Mouse (Mus musculus) yolk sac, embryonic 10.5 days (tissue): Measurements from ENCODE around the gene Rsad2.
"Not testable (repeated sequence)": the region's sequence is repeated elsewhere in the genome, so short reads cannot be mapped to it uniquely, and the experiment has no call there.

ENCODE experiments used
- DNase-seq: peaks from one replicate; pipeline ENCODE4 v3.0.0-alpha.2; 2017; ENCODE audit warnings: low spot score

The Rsad2 gene

GRCm38 (mm10) chr12:26456028-26456698 lies at the start of gene Rsad2:
Gene Rsad2 (minus strand): TSS chr12:26456452.
- peak; percentile 81 for DNase-seq

- no peak for DNase-seq
These were observed 44.8 kb upstream of the Rsad2 start for GRCm38 (mm10) chr12:26501042-26501441.

DNA sequence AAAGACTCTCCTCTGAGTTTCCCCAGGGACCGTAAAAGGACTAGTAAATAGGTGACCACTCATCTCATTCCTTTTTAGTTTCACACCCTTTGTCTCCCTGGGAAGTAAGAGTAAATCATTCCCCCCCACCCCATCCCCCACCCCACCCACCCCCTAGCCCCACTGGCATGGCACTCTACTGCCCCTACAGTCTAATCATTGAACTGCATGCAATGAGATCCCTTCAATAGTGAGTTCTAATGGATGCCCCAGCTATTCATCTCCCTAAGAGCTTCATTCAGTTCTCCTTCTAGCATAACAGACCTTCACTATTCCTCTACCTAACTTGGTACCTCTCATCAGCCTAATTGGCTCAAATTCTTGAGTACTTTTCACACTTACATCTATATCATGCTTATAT lies 33.7 kb upstream of the Rsad2 start:
- DNase-seq = no peak

- DNase-seq = no peak
These were observed 32.5 kb upstream of the Rsad2 start for GRCm38 (mm10) chr12:26488617-26489274.

- DNase-seq = peak; percentile 2
These were observed 31.8 kb upstream of the Rsad2 start for GRCm38 (mm10) chr12:26487874-26488616.

DNA sequence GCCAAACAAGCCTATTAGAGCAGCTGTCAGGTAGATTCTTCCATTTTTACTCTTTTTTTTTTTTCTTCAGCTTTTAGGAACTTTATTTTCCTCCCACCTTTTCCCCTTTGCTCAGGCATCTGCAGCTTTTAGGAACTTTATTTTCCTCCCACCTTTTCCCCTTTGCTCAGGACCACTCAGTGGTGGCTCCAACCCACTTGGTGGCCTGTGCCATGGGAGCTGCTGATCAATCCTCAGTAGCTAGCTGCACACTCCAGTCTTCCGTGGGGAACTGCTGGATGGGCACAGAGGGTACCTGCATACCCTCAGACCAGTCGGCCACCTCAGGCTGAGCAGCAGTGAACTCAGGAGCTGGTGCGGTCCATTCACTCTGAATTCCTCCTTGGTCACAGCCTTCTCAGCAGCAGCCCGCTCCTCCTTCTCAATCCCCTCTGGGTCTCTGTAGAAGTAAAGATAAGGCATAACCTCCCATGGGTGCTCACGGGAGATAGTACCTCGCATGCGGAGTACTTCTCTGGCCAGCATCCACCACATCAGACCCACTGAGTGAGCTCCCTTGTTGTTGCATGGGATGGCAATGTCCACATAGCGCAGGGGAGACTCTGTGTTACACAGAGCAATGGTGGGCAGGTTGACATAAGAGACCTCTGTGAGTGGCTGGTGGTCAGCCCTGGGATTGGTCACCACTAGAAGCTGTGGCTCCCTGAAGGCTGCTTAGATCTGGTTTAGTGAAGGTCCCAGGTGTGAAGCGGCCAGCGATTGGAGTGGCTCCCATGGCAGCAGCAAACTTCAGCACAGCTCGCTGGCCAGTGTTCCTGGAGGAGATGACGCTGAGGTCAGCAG lies 29.7 kb upstream of the Rsad2 start:
- DNase-seq = not testable (repeated sequence)

DNA sequence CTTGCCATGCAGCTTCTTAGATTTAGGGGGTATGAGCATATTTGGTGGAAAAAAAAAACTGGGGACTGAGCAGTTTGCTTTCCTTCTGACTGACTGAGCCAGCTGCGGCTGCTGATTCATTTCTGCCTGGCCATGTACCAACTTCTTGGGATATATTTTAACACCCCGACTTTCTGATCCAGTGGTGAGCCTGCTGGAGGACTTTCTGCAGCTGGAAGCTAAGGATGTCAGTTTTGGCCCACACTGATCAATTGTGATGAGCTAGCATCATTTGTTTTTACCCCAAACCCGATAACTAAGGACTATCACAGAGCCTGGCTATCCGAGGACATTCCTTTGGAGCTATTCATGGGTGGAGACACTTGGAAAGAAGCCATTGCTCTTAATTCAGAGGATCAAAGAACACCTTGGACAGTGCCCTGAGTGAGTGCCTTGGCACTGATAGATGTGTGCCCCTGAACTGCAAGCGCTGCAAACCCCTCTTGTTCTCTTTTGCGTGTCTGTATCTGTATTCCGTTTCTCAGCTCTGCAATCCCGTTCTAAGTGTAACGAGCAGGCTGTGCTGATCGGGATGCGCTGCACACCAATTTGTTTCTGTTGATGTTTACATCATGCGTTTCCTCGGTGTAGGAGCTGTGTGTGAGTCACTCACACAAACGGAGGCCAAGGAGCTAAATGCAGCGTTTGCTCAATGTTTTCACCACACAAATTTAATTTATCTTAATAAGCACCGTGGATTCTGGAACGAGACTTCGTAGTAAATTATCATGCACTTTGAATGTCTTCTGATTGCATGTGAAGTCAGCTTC lies 22.1 kb upstream of the Rsad2 start:
- DNase-seq = no peak

DNA sequence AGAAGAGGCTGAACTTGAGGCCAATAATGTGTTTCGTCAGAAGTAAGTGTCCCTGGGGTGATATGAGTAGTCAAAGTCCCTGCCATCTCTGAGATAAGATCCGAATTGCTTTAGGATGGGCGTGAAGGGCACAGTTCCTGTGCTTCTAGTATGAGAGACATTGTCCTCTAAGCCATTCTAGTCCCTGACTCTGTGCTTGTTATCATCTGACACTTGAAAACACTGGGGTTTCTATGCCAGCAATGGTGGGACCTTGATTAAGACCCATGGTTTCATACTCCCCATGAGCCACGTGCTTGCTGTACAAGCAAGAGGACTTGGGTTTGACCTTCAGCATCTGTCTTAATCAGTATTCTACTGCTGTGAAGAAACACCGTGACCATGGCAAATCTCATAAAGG lies 20.9 kb upstream of the Rsad2 start:
- DNase-seq = no peak

DNA sequence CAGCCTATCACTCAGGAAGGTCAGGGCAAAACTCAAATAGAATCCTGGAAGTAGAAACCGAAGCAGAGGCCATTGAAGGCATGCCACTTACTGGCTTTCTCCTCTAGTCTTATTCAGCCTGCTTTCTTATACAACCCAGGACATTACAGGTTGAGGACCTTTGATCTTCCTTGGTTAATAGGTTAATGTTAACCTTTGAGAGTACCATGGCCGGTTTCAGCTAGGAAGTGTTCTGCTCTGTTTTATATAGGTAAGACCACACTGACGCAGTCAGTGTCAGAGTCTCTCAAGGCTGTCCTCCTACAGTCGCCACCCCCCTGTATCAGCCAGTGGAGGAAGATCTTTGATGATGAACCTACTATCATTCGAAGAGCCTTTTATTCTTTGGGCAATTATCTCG lies 17.5 kb upstream of the Rsad2 start:
- peak; percentile 21 for DNase-seq

DNA sequence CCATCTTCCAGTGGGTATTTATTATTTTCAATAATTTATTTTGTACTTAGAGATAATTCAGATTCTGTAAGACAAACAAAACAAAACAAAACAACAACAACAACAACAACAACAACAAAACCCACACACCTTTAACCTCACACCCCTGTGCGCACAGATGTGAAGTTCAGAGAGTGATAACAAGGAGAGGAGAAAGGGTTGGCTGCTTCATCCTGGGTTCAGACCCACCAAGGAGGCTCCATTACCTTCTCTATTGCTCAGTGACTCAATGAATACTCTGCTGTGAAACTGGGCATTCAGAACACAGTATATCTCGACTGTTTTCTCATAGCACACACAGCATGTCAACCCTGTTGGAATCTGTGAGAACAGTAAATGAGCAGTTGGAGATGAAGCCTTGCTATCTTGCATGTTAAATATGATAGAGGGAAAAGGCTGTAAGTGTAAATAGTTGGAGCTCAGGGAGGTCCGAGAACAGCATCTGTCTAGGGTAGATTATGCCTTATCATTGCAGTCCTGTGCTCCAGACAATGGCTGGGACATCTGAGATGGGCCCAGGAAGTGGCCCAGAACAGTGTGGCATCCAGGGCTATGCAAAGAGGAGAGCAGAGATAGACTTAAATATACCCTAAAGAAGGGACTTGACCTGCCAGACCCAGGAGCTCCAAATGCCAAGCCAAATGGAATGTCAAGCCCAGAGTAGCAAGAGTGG lies 16.7 kb upstream of the Rsad2 start:
- DNase-seq = peak; percentile 22

- DNase-seq = no peak
These were observed 15.1 kb upstream of the Rsad2 start for GRCm38 (mm10) chr12:26471376-26471775.

DNA sequence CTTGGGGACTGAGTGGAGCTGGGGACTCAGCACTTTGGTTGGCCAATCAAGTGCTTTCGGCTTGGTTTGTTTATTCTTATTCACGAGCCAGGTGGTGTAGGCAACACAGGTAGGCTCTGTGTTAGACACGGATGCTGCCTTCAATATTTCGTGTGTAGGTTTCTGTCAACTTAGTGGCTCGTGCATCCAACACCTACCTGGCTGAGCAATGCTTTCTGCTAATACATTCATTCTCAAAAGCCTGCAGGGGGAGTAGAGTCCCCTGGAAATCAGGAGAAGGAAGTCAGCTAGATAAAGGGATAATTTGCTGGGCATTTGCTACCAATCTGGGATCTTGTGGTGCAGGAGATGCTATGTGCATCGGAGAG lies 13.8 kb upstream of the Rsad2 start:
- no peak for DNase-seq

DNA sequence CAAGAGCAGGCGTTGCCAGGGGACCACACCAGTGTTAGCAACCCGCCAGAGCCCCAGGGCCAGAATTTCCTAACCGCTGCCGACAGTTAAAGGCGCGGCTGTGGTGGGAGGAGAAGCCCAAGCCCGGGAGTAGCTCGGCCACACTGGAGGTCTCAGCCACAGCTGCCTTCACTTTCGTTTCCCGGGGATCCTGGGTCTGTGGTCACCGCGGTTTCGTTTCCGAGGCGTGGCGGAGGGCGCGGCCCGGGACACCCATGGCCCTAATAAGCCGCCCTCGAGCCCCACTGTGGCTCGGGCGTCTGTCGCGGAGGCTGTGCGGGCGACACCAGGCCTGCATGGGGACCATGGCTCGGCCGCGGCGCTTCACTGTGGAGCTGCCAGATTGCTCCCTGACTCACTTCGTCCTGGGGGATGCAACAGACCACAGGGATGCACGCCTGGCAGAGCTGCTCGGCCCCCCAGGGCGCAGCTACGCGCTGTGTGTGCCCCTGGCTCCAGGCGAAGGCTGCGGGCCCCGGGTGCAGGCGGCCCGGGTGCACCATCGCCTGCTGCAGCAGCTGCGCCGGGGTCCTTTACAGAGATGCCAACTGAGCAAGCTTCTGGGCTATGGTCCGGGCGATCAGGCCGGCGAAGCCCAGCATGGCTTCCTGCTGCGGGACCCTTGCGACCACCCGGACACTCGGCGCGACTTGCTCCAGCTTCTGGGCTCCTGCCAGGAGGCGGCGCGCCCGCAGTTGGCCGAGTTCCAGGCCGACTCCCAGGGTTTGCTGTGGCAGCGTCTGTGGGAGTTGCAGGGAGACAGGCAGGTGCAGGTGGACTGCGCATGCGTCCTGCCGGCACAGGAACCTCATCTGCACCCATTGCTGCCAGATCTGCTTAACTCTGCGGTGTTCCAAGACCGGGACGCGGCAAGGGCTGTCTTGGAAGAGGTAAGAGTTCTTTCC lies 13.1 kb upstream of the Rsad2 start, which contains the start of gene Cmpk2:
Cmpk2 (plus strand) TSS at position 107 of the 944 bp plus-strand sequence.
- DNase-seq = peak; percentile 79

- DNase-seq = no peak
These were observed 9.3 kb upstream of the Rsad2 start for GRCm38 (mm10) chr12:26465600-26465999.

- DNase-seq = no peak
These were observed 3.8 kb upstream of the Rsad2 start for GRCm38 (mm10) chr12:26460091-26460490.

GRCm38 (mm10) chr12:26454682-26455081 lies 1.6 kb downstream of the Rsad2 start:
- peak; percentile 57 for DNase-seq

DNA sequence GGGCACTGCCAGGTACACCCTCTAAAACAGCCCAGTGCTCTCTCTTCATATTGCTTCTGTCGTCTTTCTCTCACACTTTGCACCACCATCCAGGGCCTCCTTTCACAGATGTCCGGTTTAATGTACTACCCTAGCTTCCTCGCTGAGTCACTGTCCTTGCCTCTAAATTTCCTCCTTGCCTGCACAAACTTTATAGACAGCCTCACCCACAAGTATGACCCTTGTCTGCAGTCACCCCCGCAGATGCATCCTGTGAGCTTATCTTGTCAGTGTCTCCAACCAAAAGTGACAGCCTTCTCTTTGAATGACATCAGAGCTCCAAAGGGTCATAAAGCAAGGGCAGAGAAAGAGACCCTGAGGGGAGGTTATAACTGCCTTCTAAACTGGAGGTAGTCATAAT lies 3.3 kb downstream of the Rsad2 start:
- DNase-seq = no peak

DNA sequence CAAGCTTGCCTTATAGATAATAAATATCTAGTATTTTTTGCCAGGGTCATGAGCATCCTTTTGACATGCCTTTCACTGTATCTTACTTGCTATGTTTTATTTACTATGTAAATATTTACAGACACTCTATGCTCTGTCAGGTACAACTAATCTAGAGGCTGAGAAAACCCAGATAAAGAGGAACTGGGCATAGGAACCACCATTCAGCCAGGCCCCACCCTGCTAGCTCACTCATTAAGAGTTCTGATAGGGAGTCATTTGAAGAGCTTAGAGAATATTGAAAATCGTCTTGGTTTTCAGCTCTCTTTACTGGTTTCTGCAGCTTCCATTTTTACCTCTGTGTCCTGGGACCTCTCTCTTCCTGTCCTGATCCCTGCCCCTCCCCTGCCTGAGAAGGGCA lies 5.1 kb downstream of the Rsad2 start:
- DNase-seq = no peak

DNA sequence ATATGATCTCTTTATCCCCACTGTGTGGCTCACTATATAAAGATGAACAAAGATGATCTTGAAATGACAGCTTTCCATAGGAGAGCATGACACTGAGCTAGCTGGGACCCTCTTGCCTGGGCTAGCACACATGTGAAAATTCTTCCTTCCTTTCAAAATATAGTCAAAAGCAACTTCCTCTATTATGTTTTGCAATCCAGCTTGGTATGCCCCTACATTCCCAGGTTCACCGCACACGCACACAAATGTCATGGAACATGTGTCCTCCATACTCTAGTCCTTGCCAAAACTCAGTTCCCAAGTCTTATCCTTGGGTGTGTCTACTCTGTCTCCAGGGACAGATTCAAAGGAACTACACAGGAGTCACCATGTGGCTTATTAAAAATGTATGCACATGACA lies 6.8 kb downstream of the Rsad2 start:
- no peak for DNase-seq
